10 mouse cellular contexts compared by ENCODE assay signal in genomic region chr1:85916830-85917450, GRCm38 (mm10). TPM values are rescaled to one million over a fixed set of nuclear protein-coding genes. Genes with fewer than 3 reads are reported as not detected.
DNase-seq lines count a peak whose midpoint lies in the region; ATAC-seq and TF ChIP-seq lines count a peak whose summit lies in the region.
"Had no signal": no experiment of that assay in that cellular context is flagged by ENCODE, and none has a peak within 500 bp of the region (broad histone marks: within the 10 kb centered on the region; RNA-seq: fewer than 3 reads in every experiment).

No protein-coding gene starts in this region.

- peak; percentile 62 for DNase-seq in layer of hippocampus, adult 11-12 months (ENCODE audit: low spot score)
- DNase-seq in layer of hippocampus, postnatal 10 days (ENCODE audit: low spot score in 2 of 2): no peak
- peak; percentile 72 for DNase-seq in forebrain, embryonic 10.5 days (ENCODE audit: extremely low spot score, low spot score)
- DNase-seq in hindbrain, postnatal 0 days (ENCODE audit: low spot score): peak; percentile 86
- no peak for DNase-seq in adipocyte (ENCODE audit: low spot score)
- no peak for DNase-seq in spleen, postnatal 4 days (ENCODE audit: low spot score in 2 of 2)
- DNase-seq: heart, postnatal 36 days; lung, postnatal 4 days had no signal

- no peaks in the 10 kb centered on the region for H3K27me3 ChIP-seq in forebrain, embryonic 10.5 days (ENCODE audit: poor library complexity, severe bottlenecking)
- H3K27me3 ChIP-seq in hindbrain, postnatal 0 days (ENCODE audit: insufficient read depth, low read length): no peaks in the 10 kb centered on the region
- peaks cover 19% of the 10 kb centered on the region; the same call in 1 of the 2 replicates for H3K27me3 ChIP-seq in neural tube, embryonic 12.5 days (replicated peaks)

- H3K4me1 ChIP-seq in forebrain, embryonic 10.5 days: peaks cover 25% of the 10 kb centered on the region
- peaks cover 25% of the 10 kb centered on the region for H3K4me1 ChIP-seq in hindbrain, postnatal 0 days (ENCODE audit: insufficient read depth, low read length)
- H3K4me1 ChIP-seq in neural tube, embryonic 12.5 days: peaks cover 20% of the 10 kb centered on the region

- H3K9me3 ChIP-seq in forebrain, embryonic 10.5 days: no peaks in the 10 kb centered on the region; the same call in 1 of the 2 replicates
- no peaks in the 10 kb centered on the region for H3K9me3 ChIP-seq in hindbrain, postnatal 0 days (ENCODE audit: low read length)
- H3K9me3 ChIP-seq in neural tube, embryonic 12.5 days: 0 out of 2 replicates have a peak, but pooled peaks cover 3% of the 10 kb centered on the region

- no peak overlapping the region for H3K9ac ChIP-seq in hindbrain, postnatal 0 days (replicated peaks; ENCODE audit: low read length)
- H3K9ac ChIP-seq in neural tube, embryonic 12.5 days: no peak overlapping the region

- peak overlapping the region; percentile 11; the same call in 1 of the 2 replicates for H3K4me3 ChIP-seq in forebrain, embryonic 10.5 days
- H3K4me3 ChIP-seq in hindbrain, postnatal 0 days (ENCODE audit: low read length): no peak overlapping the region
- H3K4me3 ChIP-seq in neural tube, embryonic 12.5 days: no peak overlapping the region

- ATAC-seq in hindbrain, postnatal 0 days: peak; percentile 84
- ATAC-seq in neural tube, embryonic 12.5 days (ENCODE audit: low FRiP score, low read depth): peak; percentile 88
- ATAC-seq in granulocyte monocyte progenitor cell, adult 5-6 weeks (replicated peaks; ENCODE audit: poor library complexity, severe bottlenecking): no peak

- no peak for TF ChIP-seq CTCF in hindbrain, postnatal 0 days (IDR thresholded peaks at IDR 0.05; ENCODE audit: low read depth)

- no peak overlapping the region for H3K4me2 ChIP-seq in hindbrain, postnatal 0 days (ENCODE audit: low read depth, low read length)
- peak overlapping the region; percentile 16; the same call in 1 of the 2 replicates for H3K4me2 ChIP-seq in neural tube, embryonic 12.5 days (replicated peaks)

- 27% methylated on average over 4 of the region's 4 CpGs for WGBS in forebrain, embryonic 10.5 days
- WGBS in hindbrain, postnatal 0 days: 4% methylated on average over 4 of the region's 4 CpGs
- 17% methylated on average over 4 of the region's 4 CpGs for WGBS in neural tube, embryonic 12.5 days

- H3K36me3 ChIP-seq in forebrain, embryonic 10.5 days (replicated peaks): no peaks in the 10 kb centered on the region
- no peaks in the 10 kb centered on the region for H3K36me3 ChIP-seq in hindbrain, postnatal 0 days (ENCODE audit: insufficient read depth, low read length)
- H3K36me3 ChIP-seq in neural tube, embryonic 12.5 days: no peaks in the 10 kb centered on the region

- peak overlapping the region; percentile 69 for H3K27ac ChIP-seq in forebrain, embryonic 10.5 days
- H3K27ac ChIP-seq in hindbrain, postnatal 0 days: peak overlapping the region; percentile 81
- H3K27ac ChIP-seq in neural tube, embryonic 12.5 days: no peak overlapping the region

RNA-seq across cellular contexts. Expression of gene 4933407L21Rik, which starts 11.3 kb away (rescaled TPM):
- total RNA-seq in layer of hippocampus, postnatal 10 days (2021): 1 to 10 TPM; 4.6 to 4.9 TPM
- polyA plus RNA-seq in forebrain, embryonic 10.5 days (2016; fragmentation: Nextera tagmentation; extraction: Ambion mirVana): 0.30 and 0.87 TPM in 2 replicates
- total RNA-seq in hindbrain, postnatal 0 days (2014; rRNA removed): 11.8 and 18.8 TPM in 2 replicates
- polyA plus RNA-seq in hindbrain, postnatal 0 days (2015; fragmentation: Nextera tagmentation; extraction: Ambion mirVana): 12.3 and 13.9 TPM in 2 replicates
- 1.0 and 1.6 TPM in 2 replicates for polyA plus RNA-seq in neural tube, embryonic 12.5 days (2016; fragmentation: Nextera tagmentation; extraction: Ambion mirVana)
- not detected in 2 replicates for total RNA-seq in granulocyte monocyte progenitor cell, adult 5-6 weeks (2014; fragmentation: Nextera tagmentation)
- not detected in 2 replicates for total RNA-seq in granulocyte monocyte progenitor cell, adult 5-6 weeks (2017)
- total RNA-seq: heart, postnatal 36 days had no signal

RNA-seq across cellular contexts. Expression of gene Itm2c, which starts 22.9 kb away (rescaled TPM):
- 100 to 1,000 TPM; 262 to 270 TPM for total RNA-seq in layer of hippocampus, postnatal 10 days (2021)
- 126 and 132 TPM in 2 replicates for polyA plus RNA-seq in forebrain, embryonic 10.5 days (2016; fragmentation: Nextera tagmentation; extraction: Ambion mirVana)
- total RNA-seq in hindbrain, postnatal 0 days (2014; rRNA removed): 329 and 336 TPM in 2 replicates
- polyA plus RNA-seq in hindbrain, postnatal 0 days (2015; fragmentation: Nextera tagmentation; extraction: Ambion mirVana): 244 and 253 TPM in 2 replicates
- polyA plus RNA-seq in neural tube, embryonic 12.5 days (2016; fragmentation: Nextera tagmentation; extraction: Ambion mirVana): 131 and 138 TPM in 2 replicates
- 58.1 and 68.6 TPM in 2 replicates for total RNA-seq in granulocyte monocyte progenitor cell, adult 5-6 weeks (2014; fragmentation: Nextera tagmentation)
- 89.1 and 106 TPM in 2 replicates for total RNA-seq in granulocyte monocyte progenitor cell, adult 5-6 weeks (2017)

RNA-seq across cellular contexts. Expression of gene Gpr55, which starts 43.9 kb away (rescaled TPM):
- total RNA-seq in layer of hippocampus, postnatal 10 days (2021): under 1 TPM; 0.09 to 0.16 TPM
- not detected in 2 replicates for polyA plus RNA-seq in forebrain, embryonic 10.5 days (2016; fragmentation: Nextera tagmentation; extraction: Ambion mirVana)
- 0.21 TPM in 1 of 2 replicates, not detected in the other for total RNA-seq in hindbrain, postnatal 0 days (2014; rRNA removed)
- 0.14 and 0.15 TPM in 2 replicates for polyA plus RNA-seq in hindbrain, postnatal 0 days (2015; fragmentation: Nextera tagmentation; extraction: Ambion mirVana)
- 0.08 TPM in 1 of 2 replicates, not detected in the other for polyA plus RNA-seq in neural tube, embryonic 12.5 days (2016; fragmentation: Nextera tagmentation; extraction: Ambion mirVana)
- total RNA-seq in granulocyte monocyte progenitor cell, adult 5-6 weeks (2014; fragmentation: Nextera tagmentation): not detected in 2 replicates
- total RNA-seq in granulocyte monocyte progenitor cell, adult 5-6 weeks (2017): not detected in 2 replicates
- total RNA-seq: heart, postnatal 36 days had no signal

Comparison
In these comparisons a context has a peak if more than half of its experiments do, and no peak if none do; other contexts are left out.
1. DNase-seq: peak in layer of hippocampus, adult 11-12 months (single experiment), forebrain, embryonic 10.5 days (single experiment) and hindbrain, postnatal 0 days (single experiment); none in layer of hippocampus, postnatal 10 days (0 of 2), adipocyte (single experiment) and spleen, postnatal 4 days (0 of 2).
2. RNA of gene 4933407L21Rik, which starts 11.3 kb away (total RNA-seq): 11.8 to 18.8 TPM in hindbrain, postnatal 0 days and 4.6 to 4.9 TPM in layer of hippocampus, postnatal 10 days; not detected in granulocyte monocyte progenitor cell, adult 5-6 weeks; every median in the first group is over 4 times any median in the second.